Mouse (Mus musculus) B cell, adult (primary cell): ENCODE measurements around the gene Srms. TPM values are rescaled to one million over a fixed set of nuclear protein-coding genes. Genes with fewer than 3 reads are reported as not detected.

ENCODE experiments used
- total RNA-seq: library from RNA; stranded (reverse); gene quantifications from 4 replicates; pipeline ENCODE4 v1.2.4, GENCODE M21; 2023; ENCODE audit not compliant: inconsistent age

Srms gene
- total RNA-seq = 1.6 to 3.2 TPM (median 2.6 TPM) in 4 replicates

DNA sequence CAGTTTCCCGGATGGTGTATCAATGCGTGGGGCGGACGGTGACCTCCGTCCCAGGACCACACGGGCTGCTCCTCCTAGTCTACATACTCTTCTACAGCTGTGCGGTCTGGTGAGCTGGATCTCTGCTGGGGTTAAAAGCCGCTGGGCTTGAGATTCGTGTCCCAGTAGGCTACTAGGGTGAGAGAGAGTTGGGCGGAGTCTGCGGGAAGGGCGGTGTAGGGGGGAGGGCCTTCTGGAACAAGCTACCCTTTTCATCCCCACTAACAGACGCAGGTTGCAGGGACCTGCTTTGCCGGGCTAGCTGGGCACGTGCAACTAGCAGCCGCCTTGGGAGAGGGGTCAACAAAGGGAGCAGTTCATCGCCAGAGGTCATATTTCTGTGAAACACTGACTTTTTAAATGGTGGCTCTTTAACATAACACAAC, at the start of gene Srms:
Gene Srms, minus strand, starts transcription at position 165 of the 425 bp plus-strand sequence.

DNA sequence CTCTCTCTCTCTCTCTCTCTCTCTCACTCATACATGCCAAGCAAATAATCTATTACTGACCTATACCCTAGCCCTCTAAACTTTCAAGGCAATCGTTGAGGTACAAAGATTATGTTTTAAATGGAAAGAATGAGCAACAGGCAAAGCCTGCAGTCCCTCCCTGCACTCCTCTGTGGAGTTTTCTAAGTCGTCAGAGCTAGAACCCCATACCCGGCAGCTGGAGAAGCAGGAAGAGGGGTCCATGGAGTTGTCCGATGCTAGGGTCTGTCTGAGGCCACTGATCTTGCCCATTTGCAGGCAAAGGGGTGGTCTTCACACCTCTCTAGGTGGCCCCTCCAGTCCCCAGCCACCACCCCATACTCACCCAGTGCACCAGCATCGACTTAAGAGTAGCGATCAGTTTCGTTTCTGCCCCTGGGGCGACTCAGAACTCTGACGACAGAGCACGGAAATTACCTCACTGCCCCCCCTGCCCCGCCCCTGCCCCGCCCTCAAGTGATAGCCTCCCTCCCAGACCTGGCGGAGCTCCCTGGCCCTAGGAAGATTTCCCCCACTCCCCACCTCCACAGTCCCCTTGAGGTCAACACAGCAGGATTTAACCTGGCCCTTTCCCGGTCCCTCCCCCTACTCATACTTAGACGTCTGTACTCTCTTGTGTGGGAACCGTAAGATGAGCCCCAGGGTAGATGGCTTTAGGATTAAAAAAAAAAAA, 28.8 kb upstream of the Srms start, which contains the start of gene Helz2:
Gene Helz2, minus strand, starts transcription at position 426 of the 712 bp plus-strand sequence.

DNA sequence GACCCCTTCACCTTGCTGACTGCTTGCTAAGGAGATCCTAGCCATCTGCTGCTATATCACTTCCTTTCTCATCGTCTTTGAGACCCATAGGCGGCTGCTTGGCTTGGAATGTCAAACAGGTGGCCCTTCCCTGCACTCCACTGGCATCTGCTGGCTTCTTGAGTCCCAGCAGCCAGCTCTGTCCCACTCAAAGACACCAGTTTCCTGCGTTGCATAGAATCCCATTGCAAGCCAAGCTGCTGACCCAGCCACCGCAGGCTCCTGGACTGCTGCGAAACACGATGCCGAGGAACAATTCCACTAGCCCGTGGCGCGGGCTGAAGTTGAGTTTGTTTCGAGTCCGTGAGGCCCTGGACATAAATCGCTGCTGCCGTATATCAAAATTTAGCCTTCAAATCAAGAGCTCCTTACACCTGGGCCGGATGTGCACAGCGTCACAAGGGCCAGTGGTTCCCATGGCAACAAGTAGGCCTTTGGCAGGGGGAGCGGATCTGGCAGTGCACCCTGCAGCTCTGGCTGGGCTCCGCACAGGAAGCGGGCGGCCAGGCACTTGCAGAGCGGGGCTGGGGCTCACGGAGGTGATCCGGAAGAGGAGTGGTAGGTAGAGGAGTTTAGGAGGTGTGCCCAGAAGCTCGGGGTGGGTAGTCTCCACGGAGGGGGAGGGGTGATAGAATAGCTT, 6.7 kb upstream of the Srms start, which contains the start of gene Fndc11:
Gene Fndc11, plus strand, starts transcription at position 476 of the 679 bp plus-strand sequence.

DNA sequence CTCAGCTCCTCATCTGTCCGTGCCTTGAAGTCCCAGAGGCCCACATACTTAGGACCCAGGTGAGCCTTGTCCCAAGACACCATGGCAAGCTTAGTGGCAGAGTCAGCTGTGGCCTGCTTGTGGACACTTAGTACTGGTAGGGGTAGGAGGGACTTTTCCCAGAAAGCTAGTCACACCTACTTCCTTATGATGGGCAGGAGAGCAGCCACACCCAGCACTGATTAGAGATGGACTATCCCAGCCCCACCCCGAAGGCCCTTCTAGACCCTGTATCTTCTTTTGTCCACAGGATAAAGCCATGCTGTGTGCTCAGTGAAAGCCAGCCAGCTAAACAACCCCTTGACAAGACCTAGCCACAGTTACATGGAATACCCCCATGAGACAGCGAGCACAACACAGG, 10.6 kb downstream of the Srms start, which contains the start of gene Ptk6:
Gene Ptk6, minus strand, starts transcription at position 368 of the 400 bp plus-strand sequence.

DNA sequence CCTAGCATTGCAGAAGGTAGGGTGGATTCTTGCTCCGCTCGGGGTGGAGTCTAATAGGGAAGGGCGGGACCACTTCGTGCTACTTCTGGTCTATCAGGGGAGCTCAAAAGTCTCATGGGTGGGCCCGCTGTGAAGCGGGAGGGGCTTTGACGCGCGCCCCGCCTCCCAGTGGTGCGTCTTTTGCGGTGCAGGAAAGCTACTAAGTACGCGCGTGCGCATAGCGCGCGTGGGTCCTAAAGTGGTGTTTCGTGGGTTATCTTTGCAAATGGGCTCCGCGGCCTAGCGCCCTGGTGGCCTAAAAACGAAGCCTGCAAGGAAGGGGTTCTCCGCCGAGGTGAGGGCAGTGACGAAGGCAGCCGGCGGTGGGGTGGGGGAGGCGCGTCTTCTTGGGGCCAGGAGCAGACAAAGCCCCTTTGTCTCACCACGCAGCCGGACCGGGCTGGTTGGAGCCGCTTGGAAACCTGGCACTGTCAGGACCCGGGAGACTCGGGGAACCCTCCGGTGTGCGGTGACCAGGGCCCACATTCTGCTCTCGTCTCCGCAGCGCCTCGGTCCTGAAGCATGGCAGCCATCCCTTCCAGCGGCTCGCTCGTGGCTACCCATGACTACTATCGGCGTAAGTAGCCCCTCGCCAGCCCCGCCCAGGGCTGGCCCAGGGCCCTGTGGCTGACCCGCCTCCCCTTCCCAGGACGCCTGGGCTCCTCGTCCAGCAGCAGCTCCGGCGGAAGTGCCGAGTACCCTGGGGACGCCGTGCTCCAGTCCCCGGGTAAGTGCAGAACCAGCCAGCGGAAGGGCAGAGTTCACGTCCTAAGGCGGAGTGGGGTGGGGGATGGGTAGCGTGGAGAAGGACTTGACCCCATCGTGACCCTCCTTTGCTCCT, 25.6 kb downstream of the Srms start, which contains the start of gene Ppdpf:
Gene Ppdpf, plus strand, starts transcription at position 127 of the 880 bp plus-strand sequence.

DNA sequence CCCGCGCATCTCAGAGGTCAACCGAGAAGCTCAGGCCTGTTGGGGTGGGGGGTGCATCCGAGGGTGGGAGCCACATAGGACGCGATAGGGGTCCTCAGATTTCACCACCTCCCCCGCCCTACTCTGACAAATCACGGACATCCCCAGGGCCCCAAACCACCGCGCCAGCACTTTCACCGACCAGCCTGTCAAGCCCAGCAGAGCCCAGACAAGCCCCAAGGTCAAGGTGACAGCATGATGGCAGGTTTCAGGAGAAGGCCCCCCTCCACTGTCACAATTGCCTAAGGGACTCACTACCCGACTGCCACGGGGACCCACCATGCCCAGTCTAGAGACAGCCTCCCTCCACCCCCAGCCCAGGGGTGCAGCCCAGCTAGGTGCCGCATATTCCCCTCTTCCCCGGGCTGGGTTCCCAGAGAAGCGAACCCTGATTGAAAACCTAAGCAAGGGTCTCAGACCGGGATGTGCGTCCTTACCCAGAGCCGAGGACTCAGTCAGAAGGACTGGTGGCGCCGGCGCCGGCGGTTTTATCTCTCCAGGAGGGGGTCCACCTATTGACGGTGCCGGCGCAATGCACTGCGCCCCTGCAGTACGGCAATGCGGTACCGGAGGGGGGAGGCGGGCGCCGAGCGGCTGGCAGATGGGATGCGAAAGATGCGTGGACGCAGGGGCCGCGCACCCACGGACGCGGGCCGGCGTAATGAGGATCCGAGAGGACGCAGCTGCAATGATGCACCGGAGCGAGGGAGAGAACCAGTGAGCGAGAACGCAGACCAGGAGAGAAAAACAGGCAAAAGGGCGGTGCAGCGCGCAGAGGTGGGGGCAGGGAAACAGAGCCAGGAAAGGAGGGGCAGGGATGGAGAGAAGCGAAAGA, 56.5 kb downstream of the Srms start, which contains the start of gene Eef1a2:
Gene Eef1a2, minus strand, starts transcription at position 767 of the 874 bp plus-strand sequence.

Other genes starting within 250 kb of the Srms start
- gene Arfgap1, start 246.0 kb downstream of the Srms start, total RNA-seq = 78.6 to 86.2 TPM (median 81.3 TPM) in 4 replicates
- 1.3 to 3.4 TPM (median 1.7 TPM) in 4 replicates for gene Col20a1, start 226.7 kb downstream of the Srms start, total RNA-seq
- gene Chrna4, start 169.6 kb downstream of the Srms start, total RNA-seq = not detected in 4 replicates
- not detected in 4 replicates for gene Kcnq2, start 77.9 kb downstream of the Srms start, total RNA-seq
- not detected in 4 replicates for gene Eef1a2, start 56.2 kb downstream of the Srms start, total RNA-seq
- 186 to 195 TPM (median 191 TPM) in 4 replicates for gene Ppdpf, start 25.9 kb downstream of the Srms start, total RNA-seq
- gene Ptk6, start 10.4 kb downstream of the Srms start, total RNA-seq = 0.16 to 0.42 TPM (median 0.30 TPM) in 3 of 4 replicates, not detected in the other
- 0.45 to 1.2 TPM (median 0.86 TPM) in 3 of 4 replicates, not detected in the other for gene Fndc11, start 6.8 kb upstream of the Srms start, total RNA-seq
- 330 to 405 TPM (median 363 TPM) in 4 replicates for gene Helz2, start 28.8 kb upstream of the Srms start, total RNA-seq
- 54.4 to 67.7 TPM (median 58.3 TPM) in 4 replicates for gene Gmeb2, start 74.8 kb upstream of the Srms start, total RNA-seq
- not detected in 4 replicates for gene Stmn3, start 101.3 kb upstream of the Srms start, total RNA-seq
- 100 to 125 TPM (median 112 TPM) in 4 replicates for gene Rtel1, start 106.6 kb upstream of the Srms start, total RNA-seq
- gene Zgpat, start 151.7 kb upstream of the Srms start, total RNA-seq = 66.0 to 80.8 TPM (median 75.7 TPM) in 4 replicates
- 88.0 to 95.4 TPM (median 92.8 TPM) in 4 replicates for gene Arfrp1, start 152.2 kb upstream of the Srms start, total RNA-seq
- 57.8 to 65.4 TPM (median 60.3 TPM) in 4 replicates for gene Lime1, start 166.9 kb upstream of the Srms start, total RNA-seq
- gene Zbtb46, start 246.2 kb upstream of the Srms start, total RNA-seq = 0.29 to 1.3 TPM (median 0.69 TPM) in 4 replicates